Mouse (Mus musculus) neural tube, embryonic 13.5 days (tissue): ENCODE data around the gene Esr1. TPM values are rescaled to one million over a fixed set of nuclear protein-coding genes. Genes with fewer than 3 reads are reported as not detected.
"Not testable (repeated sequence)": the region's sequence is repeated elsewhere in the genome, so short reads cannot be mapped to it uniquely, and the experiment has no call there.

Source experiments
- ATAC-seq: fragments of 200-750 bp; cut with Nextera tagmentation; 2 replicates; pipeline ENCODE4 v1.8.0; 2017; ENCODE audit warnings: low read depth, mild to moderate bottlenecking, moderate TSS enrichment, moderate library complexity
- H3K27ac ChIP-seq: fragments of 300-500 bp; sonication (generic); replicated peaks from 2 replicates; pipeline ENCODE4 v1.5.1; 2015; ENCODE audit warnings: moderate library complexity, mild to moderate bottlenecking, inconsistent platforms
- H3K27me3 ChIP-seq: fragments of 300-500 bp; sonication (generic); 2 replicates; pipeline ENCODE4 v1.6.1; 2015; ENCODE audit warnings: mild to moderate bottlenecking, inconsistent platforms
- H3K36me3 ChIP-seq: fragments of 300-500 bp; sonication (generic); 2 replicates; pipeline ENCODE4 v1.6.1; 2015; ENCODE audit warnings: mild to moderate bottlenecking, inconsistent platforms
- H3K4me1 ChIP-seq: fragments of 300-500 bp; sonication (generic); replicated peaks from 2 replicates; pipeline ENCODE4 v1.6.1; 2015; ENCODE audit warnings: inconsistent platforms
- H3K4me2 ChIP-seq: fragments of 300-500 bp; sonication (generic); 2 replicates; pipeline ENCODE4 v1.6.1; 2015; ENCODE audit warnings: inconsistent platforms, mild to moderate bottlenecking, moderate library complexity
- H3K4me3 ChIP-seq: fragments of 300-500 bp; sonication (generic); 2 replicates; pipeline ENCODE4 v1.5.1; 2015; ENCODE audit warnings: mild to moderate bottlenecking, inconsistent platforms
- H3K9ac ChIP-seq: fragments of 300-500 bp; sonication (generic); 2 replicates; pipeline ENCODE4 v1.6.1; 2015; ENCODE audit warnings: moderate library complexity, mild to moderate bottlenecking, inconsistent platforms
- H3K9me3 ChIP-seq: fragments of 300-500 bp; sonication (generic); 2 replicates; pipeline ENCODE4 v1.6.1; 2016; ENCODE audit warnings: inconsistent platforms
- WGBS: fragments of 180-500 bp; shearing (Covaris S2); methylation state at CpG from one replicate; pipeline ENCODE4 v1.1.7; 2015; 5-methylcytosine and 5-hydroxymethylcytosine counted together
- polyA plus RNA-seq: library from polyadenylated mRNA; unstranded; fragments of >200 nt; fragmentation: Nextera tagmentation; extraction: Ambion mirVana; gene quantifications from 2 replicates; pipeline ENCODE4 v1.2.1, GENCODE M21; 2015

Gene Esr1
- polyA plus RNA-seq, 1 experiment from 2014 or later = 0.25 TPM

DNA sequence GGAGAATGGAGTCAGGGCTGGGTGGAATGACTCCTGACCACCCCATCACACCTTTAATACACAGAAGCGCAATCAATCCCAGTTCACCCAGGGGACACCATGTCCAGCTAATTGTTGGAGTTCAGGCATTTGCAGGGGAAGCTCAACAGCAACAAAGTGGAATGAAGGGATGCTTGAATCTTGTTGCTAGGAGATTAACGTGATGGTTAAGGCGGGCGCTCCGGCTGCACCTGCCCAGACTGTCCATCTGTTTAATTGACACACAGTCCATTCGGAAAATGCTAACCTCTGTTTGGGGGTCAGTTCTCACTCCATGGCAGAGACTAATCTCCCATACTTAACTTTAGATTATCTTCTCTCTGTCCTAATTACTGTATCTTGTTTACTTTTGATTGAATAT lies 114.7 kb downstream of the Esr1 start:
- no peak overlapping the region for H3K27ac ChIP-seq
- ATAC-seq = no peak
- no peak overlapping the region for H3K9ac ChIP-seq
- no peaks in the 10 kb centered on the region for H3K36me3 ChIP-seq
- no peak overlapping the region for H3K4me2 ChIP-seq
- H3K27me3 ChIP-seq = no peaks in the 10 kb centered on the region
- H3K4me1 ChIP-seq = peaks cover 5% of the 10 kb centered on the region; the same call in 1 of the 2 replicates
- H3K9me3 ChIP-seq = no peaks in the 10 kb centered on the region
- no peak overlapping the region for H3K4me3 ChIP-seq
- 44% methylated on average over 6 of the region's 6 CpGs for WGBS

- H3K4me1 ChIP-seq = no peaks in the 10 kb centered on the region
- no peaks in the 10 kb centered on the region for H3K9me3 ChIP-seq
- H3K4me3 ChIP-seq = no peak overlapping the region
- H3K27ac ChIP-seq = no peak overlapping the region
- H3K27me3 ChIP-seq = no peaks in the 10 kb centered on the region
- no peak overlapping the region for H3K4me2 ChIP-seq
- WGBS = 60% methylated on average over 2 of the region's 2 CpGs
- H3K36me3 ChIP-seq = no peaks in the 10 kb centered on the region
- H3K9ac ChIP-seq = no peak overlapping the region
- ATAC-seq = no peak
These were observed 120.9 kb downstream of the Esr1 start for GRCm38 (mm10) chr10:4732328-4732727.

GRCm38 (mm10) chr10:4733987-4734386 lies 122.6 kb downstream of the Esr1 start:
- Histone ChIP-seq H3K4me2 (no peak overlapping the region), H3K9ac (no peak overlapping the region)
- 65% methylated on average over 6 of the region's 6 CpGs for WGBS

GRCm38 (mm10) chr10:4734942-4735341 lies 123.5 kb downstream of the Esr1 start:
- Histone ChIP-seq H3K4me3 (no peak overlapping the region), H3K4me2 (no peak overlapping the region), H3K27me3 (no peaks in the 10 kb centered on the region), H3K36me3 (no peaks in the 10 kb centered on the region), H3K9me3 (no peaks in the 10 kb centered on the region), H3K9ac (no peak overlapping the region), H3K4me1 (no peaks in the 10 kb centered on the region), H3K27ac (no peak overlapping the region)
- ATAC-seq = no peak
- WGBS = 96% methylated on average over 2 of the region's 2 CpGs

More at GRCm38 (mm10) chr10:4733987-4734386, 122.6 kb downstream of the Esr1 start:
- no peaks in the 10 kb centered on the region for H3K36me3 ChIP-seq
- ATAC-seq = no peak
- no peak overlapping the region for H3K4me3 ChIP-seq
- H3K27me3 ChIP-seq = no peaks in the 10 kb centered on the region
- no peak overlapping the region for H3K27ac ChIP-seq
- H3K9me3 ChIP-seq = no peaks in the 10 kb centered on the region
- H3K4me1 ChIP-seq = no peaks in the 10 kb centered on the region

DNA sequence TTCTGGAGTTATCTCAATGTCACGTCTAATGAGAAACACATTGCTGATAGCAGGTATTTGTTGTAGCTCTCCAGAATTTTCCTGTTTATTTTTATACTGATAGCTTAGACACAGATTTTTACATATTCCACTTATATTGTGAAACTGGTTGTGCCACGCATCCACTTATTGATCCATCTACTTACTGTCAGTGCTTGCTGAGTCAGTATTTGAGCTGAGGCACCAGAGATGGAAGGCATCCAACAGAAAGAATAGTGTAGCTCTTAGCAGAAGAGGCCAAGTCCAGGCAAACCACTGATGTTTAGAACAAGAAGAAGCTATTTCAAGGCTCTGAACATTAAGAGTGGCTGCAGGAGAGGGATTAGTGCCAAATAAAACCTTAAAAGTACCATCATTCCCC lies 126.9 kb downstream of the Esr1 start:
- Histone ChIP-seq H3K36me3 (no peaks in the 10 kb centered on the region), H3K9ac (no peak overlapping the region), H3K9me3 (no peaks in the 10 kb centered on the region), H3K27ac (no peak overlapping the region), H3K4me3 (no peak overlapping the region), H3K4me2 (no peak overlapping the region), H3K4me1 (no peaks in the 10 kb centered on the region), H3K27me3 (no peaks in the 10 kb centered on the region)
- 96% methylated on average over 2 of the region's 2 CpGs for WGBS
- no peak for ATAC-seq

- ATAC-seq, H3K27me3 ChIP-seq, H3K36me3 ChIP-seq, H3K4me3 ChIP-seq, H3K4me2 ChIP-seq, H3K4me1 ChIP-seq, H3K9me3 ChIP-seq, H3K27ac ChIP-seq, H3K9ac ChIP-seq: not testable (repeated sequence)
- WGBS = 67% methylated on average over 1 of the region's 1 CpGs
These were observed 139.7 kb downstream of the Esr1 start for GRCm38 (mm10) chr10:4751091-4751490.

GRCm38 (mm10) chr10:4752977-4753376 lies 141.6 kb downstream of the Esr1 start:
- H3K9me3 ChIP-seq = no peaks in the 10 kb centered on the region
- 90% methylated on average over 4 of the region's 4 CpGs for WGBS
- H3K4me1 ChIP-seq = no peaks in the 10 kb centered on the region
- H3K9ac ChIP-seq = no peak overlapping the region
- no peak overlapping the region for H3K4me2 ChIP-seq
- no peaks in the 10 kb centered on the region for H3K36me3 ChIP-seq
- no peak for ATAC-seq
- no peaks in the 10 kb centered on the region for H3K27me3 ChIP-seq
- no peak overlapping the region for H3K4me3 ChIP-seq
- H3K27ac ChIP-seq = no peak overlapping the region

DNA sequence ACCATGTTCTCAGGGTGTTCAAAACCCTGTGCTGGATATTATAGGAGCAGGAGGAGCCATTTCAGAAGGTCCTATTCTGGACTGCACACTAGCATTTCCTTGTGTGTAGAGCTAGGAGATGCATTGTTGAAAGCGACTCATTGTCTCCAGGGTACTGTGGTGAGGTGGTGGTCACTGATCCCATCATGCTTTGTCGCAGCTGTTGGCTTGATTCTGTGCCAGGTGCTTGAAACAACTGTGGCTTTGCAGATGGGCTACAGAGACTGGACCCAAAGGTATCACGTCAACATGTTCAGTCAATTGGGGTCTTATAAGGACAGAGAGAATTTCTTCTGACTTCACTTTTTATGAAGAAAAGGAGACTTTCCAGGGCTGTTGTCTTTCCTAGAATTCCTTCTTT lies 164.1 kb downstream of the Esr1 start:
- H3K4me1 ChIP-seq = no peaks in the 10 kb centered on the region
- H3K27me3 ChIP-seq = no peaks in the 10 kb centered on the region
- ATAC-seq = no peak
- H3K9me3 ChIP-seq = no peaks in the 10 kb centered on the region
- no peak overlapping the region for H3K4me3 ChIP-seq
- 80% methylated on average over 3 of the region's 3 CpGs for WGBS
- no peak overlapping the region for H3K4me2 ChIP-seq
- no peaks in the 10 kb centered on the region for H3K36me3 ChIP-seq
- no peak overlapping the region for H3K27ac ChIP-seq
- no peak overlapping the region for H3K9ac ChIP-seq

DNA sequence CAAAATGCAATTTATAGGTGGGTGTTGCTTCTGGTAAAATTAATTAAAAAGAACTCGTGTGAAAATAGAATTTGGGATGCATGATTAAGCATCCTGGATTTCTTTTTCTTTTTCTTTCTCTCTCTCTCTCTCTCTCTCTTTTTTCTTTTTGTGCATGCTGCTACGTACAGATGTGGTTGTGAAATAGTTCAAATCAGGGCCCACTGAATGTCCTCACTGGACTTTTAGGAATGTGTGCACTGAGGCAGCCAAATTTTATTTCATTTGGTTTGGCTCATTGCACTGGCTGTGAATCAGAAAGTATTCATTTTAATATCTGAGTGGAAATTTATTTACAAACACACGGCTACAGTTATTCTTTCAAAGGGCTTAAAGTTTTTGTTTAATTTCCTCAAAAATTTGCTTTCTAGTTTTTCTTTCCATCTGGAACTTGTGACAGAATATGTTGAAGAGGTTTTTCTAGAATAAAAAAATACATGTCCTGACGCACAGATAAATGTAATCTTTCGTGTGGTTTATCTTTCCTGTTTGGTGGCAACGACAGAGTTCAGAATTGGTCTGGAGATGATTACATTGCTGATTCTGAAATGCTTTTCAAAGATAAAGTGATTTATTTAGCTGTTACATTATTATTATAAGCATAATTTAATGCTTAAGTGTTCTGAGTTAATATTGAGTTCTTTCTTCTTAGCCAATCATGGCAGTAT lies 164.8 kb downstream of the Esr1 start:
- no peak overlapping the region for H3K27ac ChIP-seq
- no peaks in the 10 kb centered on the region for H3K4me1 ChIP-seq
- no peak overlapping the region for H3K9ac ChIP-seq
- no peak for ATAC-seq
- no peaks in the 10 kb centered on the region for H3K27me3 ChIP-seq
- H3K4me3 ChIP-seq = no peak overlapping the region
- no peaks in the 10 kb centered on the region for H3K9me3 ChIP-seq
- H3K36me3 ChIP-seq = no peaks in the 10 kb centered on the region
- H3K4me2 ChIP-seq = no peak overlapping the region
- WGBS = 79% methylated on average over 6 of the region's 6 CpGs

- Histone ChIP-seq H3K9ac (no peak overlapping the region), H3K4me1 (no peaks in the 10 kb centered on the region), H3K27ac (no peak overlapping the region), H3K4me3 (no peak overlapping the region), H3K36me3 (no peaks in the 10 kb centered on the region), H3K27me3 (no peaks in the 10 kb centered on the region), H3K4me2 (no peak overlapping the region), H3K9me3 (no peaks in the 10 kb centered on the region)
- 83% methylated on average over 4 of the region's 4 CpGs for WGBS
- no peak for ATAC-seq
These were observed 165.3 kb downstream of the Esr1 start for GRCm38 (mm10) chr10:4776714-4777090.

DNA sequence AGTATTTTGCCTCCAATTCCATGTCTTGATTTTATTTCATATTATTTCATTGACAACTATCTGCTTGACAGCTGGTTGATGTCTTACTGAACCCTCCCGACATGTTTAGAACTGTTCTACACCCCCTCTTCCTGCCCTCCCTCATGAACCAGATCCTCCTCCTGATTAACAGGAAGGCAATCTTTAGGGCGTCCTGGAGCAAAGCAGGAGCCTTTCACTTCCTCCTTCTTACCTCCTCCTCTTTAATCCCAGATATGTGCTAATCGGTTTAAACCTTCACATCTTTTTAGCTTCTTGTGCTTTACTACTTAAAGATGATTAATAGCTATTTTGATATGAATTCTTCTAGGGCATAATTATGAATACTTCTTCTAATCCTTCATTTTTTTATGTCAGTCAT lies 166.6 kb downstream of the Esr1 start:
- H3K36me3 ChIP-seq = no peaks in the 10 kb centered on the region
- no peak overlapping the region for H3K27ac ChIP-seq
- H3K4me2 ChIP-seq = no peak overlapping the region
- no peak overlapping the region for H3K9ac ChIP-seq
- H3K9me3 ChIP-seq = no peaks in the 10 kb centered on the region
- no peak overlapping the region for H3K4me3 ChIP-seq
- H3K27me3 ChIP-seq = no peaks in the 10 kb centered on the region
- ATAC-seq = no peak
- WGBS = 82% methylated on average over 3 of the region's 3 CpGs
- no peaks in the 10 kb centered on the region for H3K4me1 ChIP-seq

DNA sequence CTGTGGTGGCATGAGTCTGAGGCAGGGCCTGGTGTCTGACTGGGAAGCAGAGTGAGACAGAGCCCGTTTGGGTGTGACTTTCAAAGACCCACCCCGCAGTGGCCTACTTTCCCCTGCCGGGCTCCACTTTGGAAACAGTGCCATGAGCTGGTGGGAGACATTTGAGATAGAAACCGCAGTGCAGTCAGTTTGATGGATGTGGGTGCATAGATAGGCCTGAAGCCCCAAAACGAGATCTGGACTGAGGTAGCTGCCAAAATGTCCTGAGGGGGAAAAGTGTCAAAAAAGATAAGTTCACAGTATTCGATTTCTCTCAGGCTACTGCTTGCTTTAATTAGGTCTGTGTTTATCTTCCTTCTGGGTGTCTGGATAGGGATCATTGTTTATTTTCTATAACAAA lies 169.5 kb downstream of the Esr1 start:
- Histone ChIP-seq H3K27me3 (no peaks in the 10 kb centered on the region), H3K4me3 (no peak overlapping the region)
- ATAC-seq = no peak

DNA sequence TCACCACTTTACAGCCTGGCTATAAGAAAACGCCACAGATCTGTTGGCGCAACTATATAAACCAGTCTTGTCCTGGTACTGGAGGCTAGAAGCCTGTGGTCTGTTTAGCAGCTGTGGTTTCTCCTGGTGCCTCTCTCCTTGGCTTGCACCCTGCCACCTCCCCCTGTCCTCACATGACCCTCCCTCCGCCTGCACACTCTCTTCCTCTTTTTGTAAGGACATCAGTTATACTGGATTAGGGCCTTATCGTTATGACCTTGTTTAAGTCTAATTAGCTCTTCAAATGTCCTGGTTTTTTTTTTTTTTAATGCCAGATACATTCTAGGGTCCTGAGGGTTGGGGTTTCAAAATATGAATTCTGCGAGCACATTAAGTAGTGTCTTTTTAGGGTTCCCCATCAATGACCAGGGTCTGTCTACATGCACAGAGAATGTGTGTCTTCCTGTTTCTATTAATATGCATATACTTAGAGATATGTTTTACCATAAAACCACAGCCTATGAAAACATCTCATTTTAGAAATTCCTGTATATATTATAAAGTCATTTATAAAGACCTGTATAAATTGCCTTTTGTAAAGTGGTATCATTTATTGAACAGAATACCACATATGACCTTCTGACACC lies 175.7 kb downstream of the Esr1 start:
- H3K4me3 ChIP-seq = no peak overlapping the region
- H3K27ac ChIP-seq = no peak overlapping the region
- whole genome bisulfite sequencing = 94% methylated on average over 5 of the region's 5 CpGs
- no peaks in the 10 kb centered on the region for H3K27me3 ChIP-seq
- ATAC-seq = no peak
- no peaks in the 10 kb centered on the region for H3K36me3 ChIP-seq
- H3K9ac ChIP-seq = no peak overlapping the region
- H3K4me1 ChIP-seq = no peaks in the 10 kb centered on the region
- no peaks in the 10 kb centered on the region for H3K9me3 ChIP-seq
- H3K4me2 ChIP-seq = no peak overlapping the region

More for the DNA sequence above, 169.5 kb downstream of the Esr1 start:
- WGBS = 78% methylated on average over 6 of the region's 6 CpGs
- no peak overlapping the region for H3K9ac ChIP-seq
- H3K36me3 ChIP-seq = no peaks in the 10 kb centered on the region
- H3K4me1 ChIP-seq = no peaks in the 10 kb centered on the region
- no peaks in the 10 kb centered on the region for H3K9me3 ChIP-seq
- H3K4me2 ChIP-seq = no peak overlapping the region
- no peak overlapping the region for H3K27ac ChIP-seq
